Mouse (Mus musculus): ENCODE results near the gene Mesd.

Mesd gene

DNA sequence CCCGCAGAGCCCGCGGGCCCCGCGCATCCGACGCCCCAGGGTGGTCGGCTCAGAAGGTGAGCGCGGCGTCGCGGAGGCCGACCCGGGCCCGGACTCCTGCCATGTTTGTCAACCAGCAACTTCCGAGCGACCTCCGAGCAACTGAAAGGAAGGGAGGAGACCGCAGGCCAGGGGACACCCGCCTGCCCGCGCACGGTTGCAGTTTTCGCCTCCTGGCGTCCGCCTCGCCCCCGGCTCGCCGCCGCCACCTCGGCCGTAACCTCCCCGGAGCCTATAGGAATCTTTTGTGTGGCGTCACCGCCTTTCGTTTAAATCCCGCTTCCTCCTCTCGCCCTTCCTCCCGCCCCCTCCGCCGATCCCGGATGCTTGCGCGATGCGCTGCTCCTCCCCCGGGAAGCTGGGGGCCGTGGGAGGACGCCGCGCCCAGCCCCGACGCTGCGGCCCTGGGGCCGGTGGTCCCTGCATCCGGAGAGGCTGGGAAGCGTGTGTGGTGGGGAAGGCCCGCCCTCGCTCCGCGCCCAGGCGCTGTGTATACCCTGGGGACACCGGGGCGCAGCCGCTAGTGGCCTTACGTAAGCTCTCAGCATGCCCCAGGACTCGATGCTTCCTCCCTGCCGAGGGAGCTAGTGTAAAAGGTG is at the start of gene Mesd, which contains the start of gene Tlnrd1:
Gene Mesd (plus strand): TSS at position 446 of the 638 bp plus-strand sequence.
Gene Tlnrd1 (minus strand): TSS at position 285 of the 638 bp plus-strand sequence.
- DNase-seq = peak; percentile 79 to 84

DNA sequence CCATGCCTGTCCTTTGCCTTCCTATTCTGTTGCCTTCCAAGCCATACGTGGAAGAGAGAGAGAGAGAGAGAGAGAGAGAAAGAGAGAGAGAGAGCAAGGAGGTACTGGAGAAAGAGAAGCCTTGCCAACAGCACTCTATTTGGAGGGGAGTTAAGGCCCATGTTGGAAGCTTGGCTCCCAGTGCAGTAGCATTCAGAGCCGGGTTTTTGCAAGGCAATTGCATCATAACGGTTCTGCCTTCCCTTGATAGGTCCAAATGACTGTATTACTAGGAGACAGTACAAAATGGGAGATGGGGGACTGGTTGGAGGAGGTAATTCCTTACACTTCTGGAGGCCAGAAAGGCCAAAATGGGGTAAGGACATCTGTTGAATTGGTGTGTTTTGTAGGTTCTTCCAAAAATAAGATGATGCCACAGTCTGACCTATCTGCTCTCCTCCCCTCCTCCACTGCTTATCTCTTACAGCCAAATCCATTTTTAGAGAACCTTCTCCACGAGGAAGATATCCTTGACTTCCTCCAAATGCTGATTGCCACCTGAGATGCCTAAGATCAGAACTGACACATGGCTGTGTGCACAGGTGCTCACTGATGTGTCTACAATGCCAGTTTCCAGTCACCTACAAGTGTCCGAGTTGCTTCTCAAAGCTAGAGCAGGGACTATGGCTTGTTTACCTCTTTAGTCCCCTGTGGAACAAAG is 45.6 kb upstream of the Mesd start:
- DNase-seq = no peak

DNA sequence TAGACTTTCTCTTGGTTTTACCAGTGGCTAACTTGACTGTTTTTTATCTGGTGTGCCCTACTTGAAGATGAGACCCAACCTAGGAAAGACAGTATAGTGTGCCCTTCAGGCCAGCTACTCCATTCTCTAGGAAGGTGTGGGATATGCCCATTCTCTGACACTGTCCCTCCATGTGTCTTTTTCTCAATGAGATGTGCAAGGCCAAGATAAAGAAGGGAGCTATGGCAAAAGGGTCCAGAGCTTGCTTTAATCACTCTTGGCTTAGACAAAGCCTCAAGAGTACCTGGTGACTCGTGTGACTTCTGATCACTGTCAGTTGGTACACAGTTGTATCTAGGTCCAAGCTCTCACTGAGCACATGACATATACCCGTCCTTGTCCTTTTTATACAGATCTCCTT is 44.2 kb upstream of the Mesd start:
- DNase-seq = no peak

DNA sequence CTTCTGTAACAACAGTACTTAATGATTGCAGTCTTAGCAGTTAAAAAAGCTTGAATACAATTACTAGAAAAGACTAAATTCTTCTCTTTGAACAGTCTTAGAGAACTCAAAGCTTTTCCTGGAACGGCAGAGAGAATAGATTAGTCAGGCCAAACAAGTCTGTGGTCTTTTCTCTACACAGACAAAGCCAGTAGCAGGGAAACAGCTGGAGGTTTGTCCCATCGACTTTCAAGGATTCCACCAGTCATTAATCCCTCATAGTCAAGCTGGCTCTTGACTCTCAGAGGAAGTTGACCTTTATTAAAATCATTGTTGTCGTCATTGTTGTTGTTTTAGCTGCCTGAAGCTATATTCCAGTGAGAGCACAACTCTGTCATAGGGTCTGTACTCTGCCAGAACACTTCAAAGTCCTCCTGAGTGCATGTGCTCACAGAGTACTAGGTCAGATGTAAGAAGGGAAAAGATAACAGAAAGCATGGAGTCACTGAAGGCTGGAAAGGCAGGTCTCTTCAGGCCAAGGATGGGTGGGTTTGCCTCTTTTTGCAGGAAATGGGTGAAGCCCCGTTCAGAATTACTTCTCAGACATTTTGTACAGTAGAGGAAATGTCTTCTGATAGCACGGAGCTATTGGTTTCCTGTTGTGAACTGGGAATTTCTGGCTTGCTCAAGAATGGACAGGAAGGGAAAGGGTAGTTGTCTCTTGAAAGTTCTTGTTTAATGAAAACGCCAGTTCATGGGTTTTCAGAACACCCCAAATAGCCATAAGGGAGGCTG is 41.6 kb upstream of the Mesd start:
- no peak for DNase-seq

DNA sequence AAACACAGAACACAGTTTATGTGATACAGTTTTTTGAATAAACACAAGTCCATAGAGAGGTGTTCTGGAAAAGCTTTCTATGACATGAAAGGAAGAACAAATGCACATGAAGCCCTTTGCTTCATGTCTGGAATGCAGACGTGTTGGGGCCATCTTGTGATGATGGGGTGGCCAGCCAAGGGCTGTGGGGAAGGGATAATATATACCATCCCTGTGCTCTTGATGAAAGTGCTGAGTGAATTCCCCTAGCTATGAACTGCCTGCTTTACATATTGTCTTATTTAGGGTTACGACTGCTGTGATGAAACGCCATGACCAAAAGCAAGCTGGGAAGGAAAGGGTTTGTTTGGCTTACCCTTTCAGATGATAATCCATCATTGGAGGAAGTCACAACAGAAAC is 39.5 kb upstream of the Mesd start:
- DNase-seq = no peak

DNA sequence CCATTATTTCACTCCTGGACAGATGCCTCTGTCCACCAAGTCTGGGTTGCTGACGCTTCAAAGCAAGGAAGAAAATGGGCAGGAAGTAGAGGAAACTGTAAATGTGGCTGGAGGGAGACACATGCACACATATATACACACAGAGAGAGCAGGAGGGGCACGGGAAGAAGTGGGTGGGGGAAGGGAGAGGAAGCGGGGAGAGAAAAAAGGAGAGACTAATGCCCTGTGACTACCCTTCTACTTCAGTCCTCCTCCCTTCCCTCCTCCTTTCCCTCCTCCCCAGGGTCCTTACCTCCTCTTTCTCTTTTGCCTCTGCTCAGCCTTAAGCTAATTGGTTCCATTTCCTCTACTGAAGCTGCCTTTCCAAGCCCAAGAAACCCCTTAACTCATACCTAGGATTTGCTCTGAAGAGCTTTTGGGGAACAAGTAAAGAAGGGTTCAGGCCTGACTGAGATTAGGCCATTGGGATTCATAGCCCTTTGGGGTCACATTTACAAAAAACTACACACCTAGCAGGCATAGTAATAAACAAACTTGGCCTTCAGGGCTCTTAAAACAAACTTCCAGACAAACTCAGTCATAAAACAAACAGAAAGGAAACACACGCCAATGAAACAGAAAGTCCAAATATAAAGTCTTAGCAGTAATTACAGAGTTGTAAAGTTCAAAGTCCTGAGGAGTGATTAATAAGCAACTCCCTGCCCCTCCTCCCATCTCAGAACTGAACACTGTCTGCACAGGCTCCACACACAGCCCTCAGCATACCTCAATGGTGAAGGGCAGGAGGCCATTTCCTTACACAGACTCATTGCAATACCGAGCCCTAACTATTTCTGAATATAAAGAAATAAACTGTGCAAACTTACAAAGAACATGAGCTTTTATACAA is 36.8 kb upstream of the Mesd start:
- peak; percentile 75 to 86 for DNase-seq

DNA sequence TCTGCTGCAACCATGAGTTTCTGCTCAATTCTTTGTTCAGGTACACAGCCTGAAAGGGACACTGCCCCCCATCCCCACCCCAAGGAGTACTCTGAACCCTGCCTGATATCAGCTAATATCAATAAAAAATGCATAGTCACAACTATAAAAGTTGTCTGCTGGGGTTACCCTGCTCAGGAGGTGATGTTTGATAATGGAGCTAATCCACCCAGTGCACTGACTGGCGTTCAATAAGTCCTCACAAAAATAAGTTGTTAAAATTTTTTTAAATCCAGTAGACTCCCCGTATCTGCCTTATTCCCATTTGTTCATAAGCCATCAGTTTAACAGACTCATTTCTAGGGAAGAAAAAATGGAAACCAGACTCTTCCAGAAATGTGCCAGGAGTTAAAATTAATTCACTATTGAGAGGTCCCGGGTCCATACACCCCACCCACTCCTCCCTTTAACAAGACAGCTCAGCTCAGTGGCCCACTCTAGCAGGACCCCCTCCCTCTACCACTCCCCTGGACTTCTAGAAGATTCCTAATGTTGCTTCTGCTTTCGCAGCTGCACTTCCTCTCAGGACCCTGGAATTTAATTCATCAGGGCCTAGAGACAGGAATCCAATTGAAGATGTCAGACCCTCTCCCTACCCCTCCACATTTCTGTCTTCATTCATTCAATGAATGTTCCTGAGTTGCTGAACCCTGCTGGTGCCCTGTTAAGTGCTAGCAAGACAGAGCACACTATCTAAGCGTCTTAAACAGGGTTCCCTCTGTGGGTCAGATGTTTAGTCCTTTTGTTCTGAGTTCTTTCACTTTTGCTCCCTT is 32.5 kb upstream of the Mesd start:
- DNase-seq = no peak

DNA sequence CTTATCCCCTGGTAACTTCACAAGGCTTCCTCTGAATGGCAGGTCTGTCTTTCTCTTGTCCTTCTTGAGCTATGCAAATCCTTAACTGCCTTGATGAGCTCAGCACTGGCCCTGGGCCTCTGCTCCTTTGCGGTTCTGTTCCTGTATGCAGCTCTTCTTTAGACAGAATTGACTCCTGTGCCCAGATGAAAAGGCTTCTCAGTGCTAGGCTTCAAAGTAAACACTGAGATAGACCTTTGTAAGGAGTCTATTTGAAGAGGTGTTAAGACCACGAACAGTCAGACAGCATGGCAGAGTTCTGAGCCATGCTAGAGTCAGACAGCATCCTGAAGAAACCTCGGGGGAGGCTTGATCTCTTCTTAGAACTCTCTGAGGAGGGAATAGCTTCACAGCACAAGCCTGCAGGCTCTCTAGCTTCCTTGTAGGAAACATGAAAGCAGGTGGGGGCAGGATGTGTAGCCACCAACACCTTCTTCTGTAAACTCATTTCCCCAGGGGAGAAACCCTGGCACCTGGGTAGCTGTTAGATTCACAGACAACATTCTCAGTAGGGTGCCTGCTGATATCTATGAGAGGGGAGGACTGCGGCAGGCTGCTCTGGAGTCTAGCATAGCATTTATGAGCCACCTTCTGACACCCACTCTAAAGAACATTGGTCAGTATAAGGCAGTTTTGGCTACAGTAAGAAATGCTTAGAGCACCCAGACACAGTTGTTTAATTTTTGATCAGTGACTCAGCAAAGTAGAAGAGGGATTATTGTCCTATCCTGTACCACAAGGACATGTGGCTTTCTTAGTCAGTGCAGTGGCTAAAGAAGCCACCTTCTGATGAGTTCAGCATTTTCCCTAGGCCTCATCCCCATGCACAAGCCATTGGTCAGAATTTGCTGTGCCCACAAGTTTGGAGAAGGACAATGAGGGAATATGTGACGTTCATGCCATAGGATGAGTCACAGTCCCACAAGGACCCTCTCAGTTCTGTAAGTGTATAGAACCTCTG is 31.6 kb upstream of the Mesd start:
- DNase-seq = no peak

DNA sequence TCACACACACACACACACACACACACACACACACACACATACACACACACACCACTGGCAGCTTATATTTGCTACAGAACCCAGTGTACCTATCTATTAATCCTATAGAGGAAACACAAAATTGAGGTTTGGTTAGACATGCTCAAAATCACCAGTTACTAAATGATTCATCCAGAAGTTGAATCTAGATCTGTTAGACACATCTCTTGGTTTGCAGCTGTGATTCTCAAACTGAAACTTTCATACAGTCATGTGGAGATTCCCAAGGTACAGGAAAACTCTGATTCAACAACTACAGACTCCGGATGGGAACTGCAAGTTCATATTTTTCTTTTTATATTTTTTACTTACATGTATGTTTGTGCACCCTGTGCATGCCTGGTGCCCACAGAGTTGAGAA is 29.1 kb upstream of the Mesd start:
- DNase-seq = no peak

DNA sequence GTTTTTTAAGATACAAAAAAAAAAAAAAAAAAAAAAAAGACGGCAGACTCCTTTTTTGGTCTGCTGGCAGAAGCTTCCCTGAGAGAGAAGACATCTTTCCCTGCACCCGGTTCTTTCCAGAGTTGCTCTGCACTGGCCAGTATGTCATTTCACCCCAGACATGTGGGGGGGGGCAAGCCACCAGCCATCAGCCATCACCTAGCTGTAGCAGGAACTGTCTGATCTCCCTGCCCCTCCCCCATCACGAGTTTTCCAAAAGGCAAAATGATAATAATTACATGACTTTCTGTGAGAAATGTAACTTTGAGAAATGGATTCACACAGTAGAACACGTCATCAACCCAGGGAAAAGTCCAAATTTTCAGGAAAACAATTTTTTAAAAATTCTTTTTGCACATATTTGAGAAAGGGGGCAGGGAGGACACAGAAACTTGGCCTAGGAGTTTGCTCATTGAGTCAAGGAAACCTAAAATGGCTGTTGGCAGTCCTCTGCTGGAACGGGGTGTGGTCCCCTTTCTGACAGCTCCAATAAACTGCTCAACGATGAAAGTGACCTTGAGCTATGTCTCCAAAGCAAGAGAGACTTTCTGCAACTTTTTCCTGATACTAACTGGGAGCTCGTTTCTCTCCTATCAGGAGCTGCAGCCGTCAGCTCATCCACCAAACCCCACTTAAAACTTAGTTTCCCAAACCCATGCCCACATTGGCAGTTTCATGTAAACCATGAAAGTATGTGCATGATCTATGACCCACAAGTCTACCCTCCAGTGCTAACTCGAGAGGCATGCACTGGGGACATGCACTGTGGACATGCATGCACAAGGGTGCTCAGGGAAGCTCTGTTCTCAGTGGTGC is 27.7 kb upstream of the Mesd start:
- no peak for DNase-seq

DNA sequence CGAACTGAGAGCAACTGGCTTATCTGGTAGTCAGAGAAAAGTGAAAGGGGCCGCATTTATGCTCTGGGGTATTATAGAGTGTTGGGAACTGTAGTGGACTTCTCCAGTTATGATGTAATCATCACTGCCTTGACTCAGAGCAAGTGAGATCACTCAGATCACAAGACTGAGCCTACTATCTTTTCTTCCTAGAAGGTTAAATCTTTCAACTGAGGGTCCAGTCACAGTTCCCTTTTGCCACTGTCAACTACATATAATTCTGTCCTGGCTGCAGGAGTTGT is 27.1 kb upstream of the Mesd start:
- DNase-seq = no peak

DNA sequence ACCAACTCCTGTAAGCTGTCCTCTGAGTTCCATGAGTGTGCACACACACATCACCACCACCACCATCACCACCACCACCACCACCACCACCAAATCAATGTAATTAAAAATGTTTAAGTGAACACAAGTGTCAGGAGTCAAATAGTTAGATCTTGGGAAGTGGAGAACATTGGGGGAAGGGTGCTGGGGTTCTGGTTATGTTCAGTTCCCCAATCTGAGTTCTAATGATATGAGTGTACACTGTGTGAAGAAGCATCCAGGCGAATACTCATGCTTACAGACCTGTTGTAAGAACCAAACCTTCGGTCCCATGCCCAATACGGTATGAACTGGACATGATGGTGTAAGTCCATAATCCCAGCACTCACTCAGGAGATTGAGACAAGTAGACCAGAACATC is 26.3 kb upstream of the Mesd start:
- DNase-seq = no peak

DNA sequence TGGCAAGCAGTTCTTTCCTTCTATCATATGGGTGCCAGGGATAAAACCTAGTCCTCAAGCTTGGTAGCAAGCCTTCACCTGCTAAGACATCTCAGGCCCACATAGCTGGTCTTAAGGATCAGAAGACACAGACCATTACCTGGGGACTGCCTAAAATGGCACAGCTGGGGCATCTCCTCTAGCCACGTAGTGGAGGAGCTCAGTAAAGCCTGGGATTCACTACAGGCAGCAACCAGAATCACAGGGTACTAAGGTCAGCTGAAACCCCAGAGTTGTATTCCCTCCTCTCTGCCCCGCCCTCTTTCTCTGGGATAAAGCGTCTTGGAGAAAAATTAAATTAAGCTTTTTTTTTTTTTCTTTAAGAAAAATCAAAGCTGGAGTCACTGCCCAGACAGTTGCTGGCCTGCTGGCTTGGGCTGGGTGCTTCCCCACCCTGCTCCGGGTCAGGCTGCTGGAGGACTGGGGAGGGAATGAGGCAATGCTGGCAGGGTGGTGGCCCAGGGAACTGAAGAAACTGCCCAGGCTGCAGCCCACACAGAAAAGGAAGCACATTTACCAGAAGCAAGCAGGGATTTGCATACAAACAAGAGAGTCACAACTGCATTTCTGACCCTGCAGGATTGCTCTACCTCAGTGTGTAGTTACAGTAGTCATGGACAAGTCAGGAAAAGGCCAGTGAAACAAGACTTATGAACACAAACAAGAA is 24.7 kb upstream of the Mesd start:
- no peak for DNase-seq

DNA sequence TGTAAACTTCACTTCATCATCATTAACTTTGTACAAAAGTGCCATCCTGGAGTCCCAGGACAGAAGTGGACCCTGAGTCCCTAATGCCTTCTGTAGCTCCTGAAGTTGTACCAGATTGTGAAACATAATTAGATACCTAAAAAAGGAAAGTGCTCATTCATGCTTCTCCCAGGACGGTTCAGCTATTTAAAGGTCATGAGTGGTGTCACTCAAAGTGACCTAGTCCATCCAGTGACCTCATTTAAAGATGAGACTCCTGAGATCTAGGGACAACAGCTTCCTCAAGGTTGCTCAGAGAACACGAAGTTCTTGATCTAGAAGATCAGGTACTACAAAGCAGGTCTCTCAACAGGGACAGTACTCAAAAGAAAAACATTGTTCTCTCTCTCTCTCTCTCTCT is 20.7 kb upstream of the Mesd start:
- DNase-seq = no peak

DNA sequence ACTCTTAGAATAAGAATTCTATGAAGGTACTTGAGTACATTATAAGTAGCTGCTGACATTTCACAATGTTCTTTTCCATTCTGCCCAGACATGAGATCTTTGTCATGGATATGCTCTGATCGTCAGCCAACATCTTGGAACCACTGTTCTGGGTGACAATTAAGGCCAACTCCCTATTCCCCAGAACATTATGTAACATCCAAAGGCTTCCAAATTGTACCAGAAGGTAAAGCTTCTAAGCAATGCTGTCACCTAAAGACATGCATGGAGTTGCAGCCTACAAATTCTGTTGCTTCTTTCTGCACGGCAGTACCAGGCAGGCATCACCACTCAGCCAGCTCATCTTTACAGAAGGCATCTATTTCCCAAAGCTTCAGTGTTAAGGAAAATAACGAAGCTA is 16.1 kb upstream of the Mesd start:
- no peak for DNase-seq

DNA sequence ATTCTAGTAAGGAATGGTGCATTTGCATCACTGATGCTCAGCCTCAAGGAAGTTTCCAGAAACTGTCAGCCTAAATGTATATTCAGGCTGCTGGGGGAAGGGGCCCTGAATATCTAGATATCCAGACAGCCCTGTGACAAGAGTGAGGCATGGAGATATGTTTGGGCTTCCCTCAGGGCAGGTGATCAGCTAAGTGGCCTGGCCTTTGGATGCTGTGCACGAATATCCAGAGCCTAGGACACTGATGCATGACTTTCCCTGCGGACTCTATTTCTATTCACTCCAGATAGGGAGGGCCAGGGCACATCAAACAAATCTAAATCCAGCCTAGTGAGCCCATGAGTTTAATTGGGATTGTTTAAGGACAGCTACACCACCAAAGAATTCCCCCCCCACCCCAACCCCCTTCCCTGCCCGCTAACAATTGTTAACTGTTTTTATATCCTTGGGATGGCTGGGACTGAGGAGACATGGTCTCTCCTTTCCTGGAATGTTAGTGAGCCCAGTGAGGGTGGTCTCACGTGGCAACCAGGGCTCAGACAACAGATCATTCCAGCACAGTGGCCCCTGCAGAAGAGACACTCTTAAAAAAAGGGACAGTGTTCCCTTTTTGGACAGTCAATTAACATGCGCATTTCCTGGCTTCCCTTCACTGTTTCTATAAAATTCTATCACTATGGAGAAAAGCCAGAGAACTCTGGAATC is 14.3 kb upstream of the Mesd start:
- DNase-seq = no peak

DNA sequence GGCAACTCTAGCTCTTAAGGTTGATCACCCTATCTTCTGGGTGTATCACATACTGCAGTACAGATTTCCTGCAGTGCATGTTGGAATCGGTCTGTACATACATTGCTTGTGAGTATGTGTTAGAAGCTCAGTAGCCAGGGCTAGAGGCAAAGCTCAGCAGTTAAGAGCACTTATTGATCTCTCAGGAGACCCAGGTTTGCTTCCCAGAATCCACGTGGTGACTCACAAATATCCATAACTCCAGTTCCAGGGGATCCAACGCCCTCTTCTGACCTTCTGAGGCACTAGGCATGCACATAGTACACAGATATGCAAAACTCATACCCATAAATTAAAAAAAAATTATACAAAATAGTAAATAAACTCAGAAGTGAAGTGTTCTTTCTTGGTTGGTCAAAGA is 7.2 kb upstream of the Mesd start:
- no peak for DNase-seq

DNA sequence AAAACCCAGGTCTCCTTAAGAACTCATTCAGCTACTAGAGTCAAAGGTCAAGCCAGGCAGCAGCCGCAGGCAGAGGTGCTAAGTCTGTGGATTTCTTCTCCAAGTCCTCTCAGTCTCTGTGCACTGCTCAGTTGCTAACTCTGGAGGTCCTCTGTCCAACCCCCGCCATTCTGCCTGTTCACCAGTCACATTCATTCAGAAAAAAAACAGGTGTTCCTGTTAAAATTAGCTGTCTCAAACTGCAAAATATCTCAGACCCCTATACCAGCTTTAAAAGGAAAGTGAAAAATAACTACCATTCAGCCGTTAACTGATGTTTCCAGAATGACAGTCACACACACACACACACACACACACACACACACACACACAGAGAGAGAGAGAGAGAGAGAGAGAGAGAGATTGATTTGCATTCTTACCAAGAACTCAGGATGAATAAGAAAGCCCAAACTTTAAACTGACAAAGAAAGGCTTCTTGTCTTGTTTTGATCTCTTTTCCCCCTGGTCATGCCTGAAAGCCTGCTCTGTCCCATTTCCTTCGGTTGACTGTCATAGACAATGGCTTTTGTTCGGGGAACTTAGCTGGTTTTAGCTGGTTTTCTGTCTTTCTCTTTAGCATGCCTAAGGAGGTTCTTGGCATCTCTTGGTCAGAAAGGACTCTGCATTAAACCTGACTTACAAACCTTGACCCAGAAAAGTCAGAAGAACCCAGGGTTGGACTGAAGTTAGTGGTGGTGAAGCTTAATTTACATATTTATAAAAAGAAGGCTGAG is 5.4 kb upstream of the Mesd start:
- DNase-seq = peak in 1 of 2 experiments; percentile 40

Data from kidney, adult 8-10 months (tissue).